Mouse (Mus musculus) heart, embryonic 14.5 days (tissue): ENCODE measurements at regions not wholly inside any gene's neighbourhood (a gene's known extent, or its start where the extent isn't known, plus 50 kb on each side); places are given as distances from the start of the nearest gene placed in this dataset.

Experiments
- ATAC-seq: fragments of 200-750 bp; cut with Nextera tagmentation; 2 replicates; pipeline ENCODE4 v1.8.0; 2017; ENCODE audit warnings: low read depth, moderate TSS enrichment; ENCODE audit not compliant: insufficient number of reproducible peaks, insufficient read depth, low FRiP score
- H3K27ac ChIP-seq, 2 experiments: fragments of 200-500 bp in 1 of 2; fragments of 300-500 bp in 1 of 2; sonication (generic) in 1 of 2; replicated peaks in 1 of 2; 2 replicates each; pipeline ENCODE4 v1.5.1; 2012 to 2014; ENCODE audit warnings: low read depth in 2 of 2, low read length in 2 of 2, control low read depth in 1 of 2, mild to moderate bottlenecking in 1 of 2, mixed read lengths in 1 of 2; ENCODE audit not compliant: control insufficient read depth in 1 of 2, insufficient read depth in 1 of 2
- H3K27me3 ChIP-seq: fragments of 300-500 bp; sonication (generic); 2 replicates; pipeline ENCODE4 v1.6.1; 2014; ENCODE audit warnings: mild to moderate bottlenecking, low read length, control low read depth; ENCODE audit not compliant: control insufficient read depth, insufficient read depth
- H3K36me3 ChIP-seq: fragments of 300-500 bp; sonication (generic); 2 replicates; pipeline ENCODE4 v1.6.1; 2014; ENCODE audit warnings: mild to moderate bottlenecking, control low read depth, low read length, mixed read lengths; ENCODE audit not compliant: control insufficient read depth, insufficient read depth
- H3K4me1 ChIP-seq, 2 experiments: fragments of 200-500 bp in 1 of 2; fragments of 300-500 bp in 1 of 2; sonication (generic) in 1 of 2; 2 replicates each; pipeline ENCODE4 v1.6.1; 2012 to 2014; ENCODE audit warnings: low read length in 2 of 2, control low read depth in 1 of 2, mixed read lengths in 1 of 2; ENCODE audit not compliant: control insufficient read depth in 2 of 2, insufficient read depth in 2 of 2
- H3K4me2 ChIP-seq: fragments of 300-500 bp; sonication (generic); 2 replicates; pipeline ENCODE4 v1.6.1; 2014; ENCODE audit warnings: mild to moderate bottlenecking, low read length
- H3K4me3 ChIP-seq, 2 experiments: fragments of 200-500 bp in 1 of 2; fragments of 300-500 bp in 1 of 2; sonication (generic) in 1 of 2; 2 replicates each; pipeline ENCODE4 v1.5.1; 2012 to 2014; ENCODE audit warnings: low read length in 2 of 2, mild to moderate bottlenecking in 2 of 2, control low read depth in 1 of 2, low read depth in 1 of 2, moderate library complexity in 1 of 2; ENCODE audit not compliant: control insufficient read depth in 1 of 2, insufficient read depth in 1 of 2
- H3K9ac ChIP-seq: fragments of 300-500 bp; sonication (generic); 2 replicates; pipeline ENCODE4 v1.6.1; 2014; ENCODE audit warnings: mild to moderate bottlenecking, low read length
- H3K9me3 ChIP-seq: fragments of 300-500 bp; sonication (generic); 2 replicates; pipeline ENCODE4 v1.6.1; 2016; ENCODE audit warnings: low read length, control low read depth; ENCODE audit not compliant: control insufficient read depth
- WGBS: fragments of 180-500 bp; shearing (Covaris S2); extraction: QIAGEN DNeasy Blood & Tissue Kit; methylation state at CpG from one replicate; pipeline ENCODE4 v1.1.7; 2014; 5-methylcytosine and 5-hydroxymethylcytosine counted together

GRCm38 (mm10) chr3:146337429-146337828 is 67.0 kb upstream of the Ssx2ip start:
- WGBS: 51% methylated on average over 3 of the region's 3 CpGs
- H3K4me1 ChIP-seq: peaks cover 9 to 14% of the 10 kb centered on the region in 2 experiments; a peak in 2 of 4 replicates
- no peak for ATAC-seq
- H3K9ac ChIP-seq: 0 out of 2 replicates have a peak overlapping the region, but pooled peaks have one; percentile 39
- peak overlapping the region in 1 of 2 experiments; percentile 17; a peak in 2 of 4 replicates for H3K4me3 ChIP-seq
- H3K4me2 ChIP-seq: peak overlapping the region; percentile 51
- peak overlapping the region in 1 of 2 experiments; percentile 20; a peak in 2 of 4 replicates for H3K27ac ChIP-seq
- H3K36me3 ChIP-seq: no peaks in the 10 kb centered on the region
- H3K27me3 ChIP-seq: no peaks in the 10 kb centered on the region
- no peaks in the 10 kb centered on the region for H3K9me3 ChIP-seq

- peak overlapping the region; percentile 17 to 32 for H3K4me3 ChIP-seq
- WGBS: 9% methylated on average over 7 of the region's 7 CpGs
- H3K27me3 ChIP-seq: no peaks in the 10 kb centered on the region
- H3K9ac ChIP-seq: 0 out of 2 replicates have a peak overlapping the region, but pooled peaks have one; percentile 39
- no peak; the same call in 1 of the 2 replicates for ATAC-seq
- H3K4me2 ChIP-seq: peak overlapping the region; percentile 51
- peaks cover 9 to 14% of the 10 kb centered on the region in 2 experiments; a peak in 2 of 4 replicates for H3K4me1 ChIP-seq
- peak overlapping the region; percentile 20 to 75 for H3K27ac ChIP-seq
- no peaks in the 10 kb centered on the region for H3K36me3 ChIP-seq
- no peaks in the 10 kb centered on the region for H3K9me3 ChIP-seq
Measured at GRCm38 (mm10) chr3:146337861-146338281, 66.6 kb upstream of the Ssx2ip start.

GRCm38 (mm10) chr3:146338445-146338844 is 66.0 kb upstream of the Ssx2ip start:
- H3K4me2 ChIP-seq: no peak overlapping the region; the same call in 1 of the 2 replicates
- ATAC-seq: no peak
- H3K4me1 ChIP-seq: peaks cover 9 to 14% of the 10 kb centered on the region in 2 experiments; a peak in 2 of 4 replicates
- no peak overlapping the region for H3K9ac ChIP-seq
- H3K36me3 ChIP-seq: no peaks in the 10 kb centered on the region
- WGBS: 65% methylated on average over 9 of the region's 9 CpGs
- peak overlapping the region; percentile 20 to 75; a peak in 3 of 4 replicates for H3K27ac ChIP-seq
- H3K9me3 ChIP-seq: no peaks in the 10 kb centered on the region
- no peak overlapping the region for H3K4me3 ChIP-seq
- no peaks in the 10 kb centered on the region for H3K27me3 ChIP-seq

- Histone ChIP-seq H3K4me2 (no peak overlapping the region), H3K9me3 (no peaks in the 10 kb centered on the region), H3K4me1 (peaks cover 9 to 14% of the 10 kb centered on the region in 2 experiments; a peak in 2 of 4 replicates), H3K4me3 (no peak overlapping the region), H3K27ac (no peak overlapping the region), H3K36me3 (no peaks in the 10 kb centered on the region), H3K9ac (no peak overlapping the region), H3K27me3 (no peaks in the 10 kb centered on the region)
- ATAC-seq: no peak
- WGBS: 73% methylated on average over 12 of the region's 12 CpGs
Measured at GRCm38 (mm10) chr3:146340316-146341055, 64.0 kb upstream of the Ssx2ip start.

GRCm38 (mm10) chr3:146341652-146342340 is 62.6 kb upstream of the Ssx2ip start:
- H3K4me3 ChIP-seq: no peak overlapping the region
- H3K36me3 ChIP-seq: no peaks in the 10 kb centered on the region
- no peak overlapping the region for H3K9ac ChIP-seq
- no peaks in the 10 kb centered on the region for H3K9me3 ChIP-seq
- H3K27ac ChIP-seq: no peak overlapping the region
- no peak overlapping the region for H3K4me2 ChIP-seq
- H3K4me1 ChIP-seq: peaks cover 11 to 14% of the 10 kb centered on the region in 2 experiments; a peak in 2 of 4 replicates
- no peaks in the 10 kb centered on the region for H3K27me3 ChIP-seq
- WGBS: 77% methylated on average over 6 of the region's 6 CpGs
- ATAC-seq: no peak

GRCm38 (mm10) chr3:146342727-146343126 is 61.7 kb upstream of the Ssx2ip start:
- no peak overlapping the region for H3K27ac ChIP-seq
- 97% methylated on average over 1 of the region's 1 CpGs for WGBS
- H3K9ac ChIP-seq: no peak overlapping the region
- peaks cover 8 to 9% of the 10 kb centered on the region in 2 experiments; a peak in 2 of 4 replicates for H3K4me1 ChIP-seq
- no peak overlapping the region for H3K4me3 ChIP-seq
- H3K9me3 ChIP-seq: no peaks in the 10 kb centered on the region
- no peak for ATAC-seq
- no peaks in the 10 kb centered on the region for H3K36me3 ChIP-seq
- no peaks in the 10 kb centered on the region for H3K27me3 ChIP-seq
- no peak overlapping the region for H3K4me2 ChIP-seq

- Histone ChIP-seq H3K36me3 (no peaks in the 10 kb centered on the region), H3K9ac (no peak overlapping the region), H3K9me3 (no peaks in the 10 kb centered on the region), H3K27me3 (no peaks in the 10 kb centered on the region), H3K4me2 (no peak overlapping the region), H3K4me3 (no peak overlapping the region), H3K27ac (no peak overlapping the region), H3K4me1 (peaks cover 0 to 2% of the 10 kb centered on the region in 2 experiments; a peak in 1 of 4 replicates)
- ATAC-seq: no peak
- WGBS: 57% methylated on average over 9 of the region's 9 CpGs
Measured at GRCm38 (mm10) chr3:146343649-146344401, 60.6 kb upstream of the Ssx2ip start.
